Mouse (Mus musculus) thymus, postnatal 14 days (tissue): ENCODE measurements around the gene Fitm2.
"Not testable (repeated sequence)": the region's sequence is repeated elsewhere in the genome, so short reads cannot be mapped to it uniquely, and the experiment has no call there.

Experiments used
- DNase-seq: peaks from one replicate; pipeline ENCODE4 v3.0.0; 2021

The Fitm2 gene

GRCm38 (mm10) chr2:163462801-163463200, 9.6 kb downstream of the Fitm2 start:
- no peak for DNase-seq

GRCm38 (mm10) chr2:163462386-163462785, 10.0 kb downstream of the Fitm2 start:
- DNase-seq, result no peak

- DNase-seq, result not testable (repeated sequence)
Observed at GRCm38 (mm10) chr2:163461307-163461706, 11.1 kb downstream of the Fitm2 start.

- no peak for DNase-seq
Observed at GRCm38 (mm10) chr2:163460622-163461021, 11.8 kb downstream of the Fitm2 start.

- DNase-seq, result no peak
Observed at GRCm38 (mm10) chr2:163459380-163459779, 13.0 kb downstream of the Fitm2 start.

- DNase-seq, result no peak
Observed at GRCm38 (mm10) chr2:163458539-163459265, 13.7 kb downstream of the Fitm2 start.

GRCm38 (mm10) chr2:163453378-163453777, 19.1 kb downstream of the Fitm2 start:
- DNase-seq, result no peak

- no peak for DNase-seq
Observed at GRCm38 (mm10) chr2:163452738-163453137, 19.7 kb downstream of the Fitm2 start.

GRCm38 (mm10) chr2:163450668-163451295, 21.6 kb downstream of the Fitm2 start:
- no peak for DNase-seq

GRCm38 (mm10) chr2:163449276-163449675, 23.2 kb downstream of the Fitm2 start:
- no peak for DNase-seq

- no peak for DNase-seq
Observed at GRCm38 (mm10) chr2:163447375-163447774, 25.1 kb downstream of the Fitm2 start.

- no peak for DNase-seq
Observed at GRCm38 (mm10) chr2:163444017-163444416, 28.4 kb downstream of the Fitm2 start.

- no peak for DNase-seq
Observed at GRCm38 (mm10) chr2:163443543-163443942, 28.9 kb downstream of the Fitm2 start.

GRCm38 (mm10) chr2:163439488-163439887, 32.9 kb downstream of the Fitm2 start:
- DNase-seq, result no peak

GRCm38 (mm10) chr2:163438619-163439451, 33.6 kb downstream of the Fitm2 start:
- peak; percentile 28 for DNase-seq

- no peak for DNase-seq
Observed at GRCm38 (mm10) chr2:163438246-163438618, 34.2 kb downstream of the Fitm2 start, which contains the start of gene Gdap1l1. Gdap1l1 (plus strand) TSS chr2:163438476.

- no peak for DNase-seq
Observed at GRCm38 (mm10) chr2:163437800-163438199, 34.6 kb downstream of the Fitm2 start.

- DNase-seq, result no peak
Observed at GRCm38 (mm10) chr2:163433971-163434370, 38.5 kb downstream of the Fitm2 start.

- DNase-seq, result no peak
Observed at GRCm38 (mm10) chr2:163431289-163431688, 41.1 kb downstream of the Fitm2 start.

- no peak for DNase-seq
Observed at GRCm38 (mm10) chr2:163428346-163429011, 44.0 kb downstream of the Fitm2 start.

- no peak for DNase-seq
Observed at GRCm38 (mm10) chr2:163424597-163424996, 47.8 kb downstream of the Fitm2 start, which contains the start of gene Oser1. Oser1 (minus strand) TSS chr2:163424697.

- DNase-seq, result no peak
Observed at GRCm38 (mm10) chr2:163422895-163423660, 49.4 kb downstream of the Fitm2 start.
